Comparison of ENCODE assay signal across 25 mouse cellular contexts in the genomic region with DNA sequence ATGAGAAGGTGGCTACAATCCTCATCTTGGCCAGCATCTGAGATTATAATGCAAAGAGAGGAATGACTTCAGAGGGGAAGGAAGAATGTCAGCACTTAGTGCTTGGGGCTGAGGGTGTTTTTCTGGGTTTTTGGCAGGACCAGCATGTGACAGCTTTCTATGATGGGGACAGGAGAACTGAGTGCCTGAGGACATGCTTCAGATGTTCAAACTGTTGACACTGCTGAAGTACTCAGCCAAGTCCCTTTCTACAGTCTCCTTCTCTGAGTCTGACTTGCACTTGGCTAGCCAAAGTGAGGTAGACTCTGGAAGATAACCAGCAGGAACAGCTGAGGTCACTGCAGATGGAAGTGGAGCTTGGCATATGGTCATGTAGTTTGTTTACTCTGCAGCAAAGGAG.
DNase-seq lines count a peak whose midpoint lies in the region; ATAC-seq and TF ChIP-seq lines count a peak whose summit lies in the region.
"Had no signal": no experiment of that assay in that cellular context is flagged by ENCODE, and none has a peak within 500 bp of the region (broad histone marks: within the 10 kb centered on the region; RNA-seq: fewer than 3 reads in every experiment).

No protein-coding gene starts in this region.

- no peak overlapping the region for H3K4me3 ChIP-seq in lung, adult 2 months (replicated peaks; ENCODE audit: extremely low read depth, low read depth, low read length)
- no peak overlapping the region for H3K4me3 ChIP-seq in stomach, postnatal 0 days (ENCODE audit: low read depth, low read length)
- H3K4me3 ChIP-seq in forebrain, embryonic 11.5 days (ENCODE audit: low read depth, low read length), result no peak overlapping the region
- H3K4me3 ChIP-seq: embryonic facial prominence, embryonic 15.5 days; forebrain, embryonic 15.5 days; limb, embryonic 12.5 days; liver, embryonic 12.5 days; lung, embryonic 15.5 days; megakaryocyte, embryonic 14.5 days; neural tube, embryonic 12.5 days had no signal

- no peaks in the 10 kb centered on the region; the same call in 1 of the 2 replicates for H3K4me1 ChIP-seq in lung, adult 2 months (ENCODE audit: control insufficient read depth, insufficient read depth, low read length)
- H3K4me1 ChIP-seq in stomach, postnatal 0 days (replicated peaks; ENCODE audit: control insufficient read depth, insufficient read depth), result no peaks in the 10 kb centered on the region
- H3K4me1 ChIP-seq in forebrain, embryonic 11.5 days (replicated peaks; ENCODE audit: control insufficient read depth, insufficient read depth, low read length), result 0 out of 2 replicates have a peak, but pooled peaks cover 4% of the 10 kb centered on the region
- H3K4me1 ChIP-seq: forebrain, embryonic 15.5 days; limb, embryonic 12.5 days; liver, embryonic 12.5 days; lung, embryonic 15.5 days; megakaryocyte, embryonic 14.5 days; neural tube, embryonic 12.5 days had no signal

- no peak overlapping the region for H3K4me2 ChIP-seq in stomach, postnatal 0 days (replicated peaks; ENCODE audit: low read depth)
- no peak overlapping the region for H3K4me2 ChIP-seq in forebrain, embryonic 11.5 days (ENCODE audit: low read depth, low read length, severe bottlenecking)
- H3K4me2 ChIP-seq: embryonic facial prominence, embryonic 15.5 days; forebrain, embryonic 15.5 days; hindbrain, embryonic 14.5 days; limb, embryonic 12.5 days; liver, embryonic 12.5 days; lung, embryonic 15.5 days; neural tube, embryonic 12.5 days had no signal

- TF ChIP-seq POLR2A in lung, adult 2 months (IDR thresholded peaks at IDR 0.05; ENCODE audit: borderline replicate concordance, extremely low read depth, low read depth, low read length), result no peak

- no peak for ATAC-seq in stomach, postnatal 0 days (ENCODE audit: low FRiP score, low TSS enrichment)
- no peak for ATAC-seq in forebrain, embryonic 11.5 days (replicated peaks; ENCODE audit: low FRiP score)
- ATAC-seq: forebrain, embryonic 15.5 days; inflammation-experienced regulatory T-cells, adult 6 months; liver, embryonic 12.5 days had no signal

- H3K36me3 ChIP-seq in stomach, postnatal 0 days (ENCODE audit: control insufficient read depth, insufficient read depth, low read length), result no peaks in the 10 kb centered on the region
- no peaks in the 10 kb centered on the region for H3K36me3 ChIP-seq in forebrain, embryonic 11.5 days (ENCODE audit: control insufficient read depth, insufficient read depth, low read length)
- H3K36me3 ChIP-seq: embryonic facial prominence, embryonic 15.5 days; forebrain, embryonic 15.5 days; limb, embryonic 12.5 days; liver, embryonic 12.5 days; lung, embryonic 15.5 days; neural tube, embryonic 12.5 days had no signal

- no peak for TF ChIP-seq EP300 in stomach, postnatal 0 days (optimal IDR thresholded peaks at IDR 0.05)

- no peak overlapping the region for H3K27ac ChIP-seq in stomach, postnatal 0 days (replicated peaks)
- no peak overlapping the region for H3K27ac ChIP-seq in forebrain, embryonic 11.5 days (ENCODE audit: low read depth, low read length)
- H3K27ac ChIP-seq: embryonic facial prominence, embryonic 15.5 days; forebrain, embryonic 15.5 days; hindbrain, embryonic 14.5 days; limb, embryonic 12.5 days; liver, embryonic 12.5 days; lung, embryonic 15.5 days; neural tube, embryonic 12.5 days had no signal

- no peaks in the 10 kb centered on the region for H3K27me3 ChIP-seq in stomach, postnatal 0 days (ENCODE audit: control insufficient read depth, insufficient read depth, low read length)
- no peaks in the 10 kb centered on the region for H3K27me3 ChIP-seq in forebrain, embryonic 11.5 days (ENCODE audit: control insufficient read depth, insufficient read depth, low read length)
- H3K27me3 ChIP-seq: embryonic facial prominence, embryonic 15.5 days; forebrain, embryonic 15.5 days; limb, embryonic 12.5 days; liver, embryonic 12.5 days; lung, embryonic 15.5 days; megakaryocyte, embryonic 14.5 days; neural tube, embryonic 12.5 days had no signal

- no peaks in the 10 kb centered on the region for H3K9me3 ChIP-seq in stomach, postnatal 0 days (ENCODE audit: control insufficient read depth, low read length)
- H3K9me3 ChIP-seq in forebrain, embryonic 11.5 days (ENCODE audit: control insufficient read depth, low read length), result no peaks in the 10 kb centered on the region
- H3K9me3 ChIP-seq: embryonic facial prominence, embryonic 15.5 days; forebrain, embryonic 15.5 days; limb, embryonic 12.5 days; liver, embryonic 12.5 days; lung, embryonic 15.5 days; neural tube, embryonic 12.5 days had no signal

- H3K9ac ChIP-seq in stomach, postnatal 0 days (ENCODE audit: low read length), result no peak overlapping the region
- no peak overlapping the region for H3K9ac ChIP-seq in forebrain, embryonic 11.5 days (ENCODE audit: low read length)
- H3K9ac ChIP-seq: embryonic facial prominence, embryonic 15.5 days; forebrain, embryonic 15.5 days; hindbrain, embryonic 14.5 days; limb, embryonic 12.5 days; liver, embryonic 12.5 days; lung, embryonic 15.5 days; neural tube, embryonic 12.5 days had no signal

- DNase-seq in gastrocnemius, adult 18-20 months (ENCODE audit: low spot score), result peak; percentile 44
- no peak for DNase-seq in gastrocnemius, postnatal 4 days (ENCODE audit: low spot score in 2 of 2)
- peak; percentile 11 to 32 for DNase-seq in lung, adult 18-20 months
- no peak for DNase-seq in lung, adult 2 months
- DNase-seq in lung, postnatal 10 days, result peak; percentile 57
- DNase-seq in stomach, postnatal 0 days (ENCODE audit: low spot score), result peak; percentile 8
- DNase-seq in adrenal gland, postnatal 25 days, result no peak
- no peak for DNase-seq in forebrain, embryonic 11.5 days (ENCODE audit: low spot score)
- DNase-seq: adrenal gland, postnatal 14 days; cerebellum, adult 9-10 months; kidney, adult 2 months; kidney, postnatal 10 days; midbrain, embryonic 14.5 days; retina, postnatal 1 day; right cerebral cortex, postnatal 25 days; thymus, postnatal 14 days had no signal

- TF ChIP-seq CTCF in lung, adult 2 months (IDR thresholded peaks at IDR 0.05; ENCODE audit: insufficient read depth, low read length), result no peak
- TF ChIP-seq CTCF in stomach, postnatal 0 days (IDR thresholded peaks at IDR 0.05; ENCODE audit: low read depth), result no peak

Comparison
In these comparisons a context has a peak if more than half of its experiments do, and no peak if none do; other contexts are left out.
1. DNase-seq: peak in gastrocnemius, adult 18-20 months (single experiment), lung, adult 18-20 months (2 of 2), lung, postnatal 10 days (single experiment) and stomach, postnatal 0 days (single experiment); none in gastrocnemius, postnatal 4 days (0 of 2), lung, adult 2 months (single experiment), adrenal gland, postnatal 25 days (single experiment) and forebrain, embryonic 11.5 days (single experiment).